Mouse (Mus musculus) olfactory bulb, adult 2 months (tissue): ENCODE measurements around the gene Eif4a1.

Experiments
- CTCF ChIP-seq: fragments of 200-500 bp; IDR thresholded peaks from 2 replicates; pipeline ENCODE4 v1.5.1; 2012; ENCODE audit warnings: low read depth, mild to moderate bottlenecking, low read length, moderate library complexity; ENCODE audit not compliant: insufficient read depth
- POLR2A ChIP-seq: fragments of 200-500 bp; IDR thresholded peaks from 2 replicates; pipeline ENCODE4 v1.6.1; 2012; ENCODE audit warnings: mild to moderate bottlenecking, low read depth, low read length, moderate library complexity; ENCODE audit not compliant: insufficient read depth

DNA sequence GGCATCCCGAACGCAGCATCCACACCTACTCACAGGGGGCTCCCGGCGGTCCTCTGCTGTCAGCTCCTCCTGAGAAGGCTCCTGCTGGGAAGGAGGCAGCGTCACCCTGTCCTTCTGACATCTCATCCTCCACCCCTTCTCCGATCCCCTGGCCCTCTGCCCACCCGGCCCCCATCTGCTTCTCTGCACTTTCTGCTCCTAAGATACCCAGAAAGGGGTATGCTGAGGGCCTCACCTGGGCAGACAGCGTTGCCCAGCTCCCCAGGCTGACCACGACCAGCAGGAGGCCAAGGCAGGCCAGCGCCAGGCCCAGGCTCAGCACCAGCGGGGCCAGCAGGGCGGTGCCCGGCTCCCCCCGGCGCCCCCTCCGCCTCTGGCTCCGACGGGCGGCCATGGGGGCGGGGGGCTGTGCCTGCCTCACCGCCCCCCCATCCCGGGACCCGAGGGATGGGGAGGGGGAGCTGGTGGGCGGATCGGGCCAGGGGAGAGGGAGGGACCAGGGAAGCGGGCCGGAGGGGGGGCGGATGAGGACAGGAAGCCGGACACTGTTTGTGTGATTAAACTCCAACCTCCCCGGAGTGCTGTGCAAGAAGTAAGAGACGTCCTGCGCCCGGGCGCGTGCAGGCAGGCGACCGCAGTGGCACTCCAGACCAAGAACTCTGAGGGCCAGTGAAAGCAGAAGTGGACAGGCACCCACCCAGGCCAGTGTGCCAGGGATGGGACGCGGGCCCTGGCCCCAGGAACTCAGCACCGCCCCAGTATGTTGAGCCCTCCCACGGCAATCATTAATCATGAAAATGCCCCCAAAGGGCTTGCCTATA is 23.3 kb upstream of the Eif4a1 start, which contains the start of the genes Tnfsf12 and Tnfsfm13:
- TF ChIP-seq CTCF (no peak), POLR2A (no peak)
